Mouse (Mus musculus) intestine, embryonic 14.5 days (tissue): ENCODE measurements around the gene Mn1. TPM values are rescaled to one million over a fixed set of nuclear protein-coding genes. Genes with fewer than 3 reads are reported as not detected.

Experiments
- ATAC-seq: fragments of 200-750 bp; cut with Nextera tagmentation; replicated peaks from 2 replicates; pipeline ENCODE4 v1.8.0; 2017; ENCODE audit warnings: low read depth, moderate number of reproducible peaks, moderate TSS enrichment, moderate library complexity; ENCODE audit not compliant: low FRiP score, low TSS enrichment
- DNase-seq: peaks from one replicate; pipeline ENCODE4 v3.0.0-alpha.2; 2018; ENCODE audit warnings: low spot score
- H3K27ac ChIP-seq: fragments of 300-500 bp; sonication (generic); 2 replicates; pipeline ENCODE4 v1.5.1; 2014; ENCODE audit warnings: low read depth, mild to moderate bottlenecking, control low read depth
- H3K27me3 ChIP-seq: fragments of 300-500 bp; sonication (generic); replicated peaks from 2 replicates; pipeline ENCODE4 v1.6.1; 2014; ENCODE audit warnings: low read length, control low read depth; ENCODE audit not compliant: control insufficient read depth, insufficient read depth
- H3K36me3 ChIP-seq: fragments of 300-500 bp; sonication (generic); 2 replicates; pipeline ENCODE4 v1.6.1; 2014; ENCODE audit warnings: low read length, control low read depth; ENCODE audit not compliant: control insufficient read depth, insufficient read depth
- H3K4me1 ChIP-seq: fragments of 300-500 bp; sonication (generic); replicated peaks from 2 replicates; pipeline ENCODE4 v1.6.1; 2014; ENCODE audit warnings: low read length, control low read depth, mixed read lengths; ENCODE audit not compliant: control insufficient read depth, insufficient read depth
- H3K4me2 ChIP-seq: fragments of 300-500 bp; sonication (generic); 2 replicates; pipeline ENCODE4 v1.6.1; 2014; ENCODE audit warnings: low read length
- H3K4me3 ChIP-seq: fragments of 300-500 bp; sonication (generic); 2 replicates; pipeline ENCODE4 v1.5.1; 2014; ENCODE audit warnings: low read depth, low read length, control low read depth, mixed read lengths
- H3K9ac ChIP-seq: fragments of 300-500 bp; sonication (generic); 2 replicates; pipeline ENCODE4 v1.6.1; 2014; ENCODE audit warnings: mild to moderate bottlenecking, low read length
- H3K9me3 ChIP-seq: fragments of 300-500 bp; sonication (generic); 2 replicates; pipeline ENCODE4 v1.6.1; 2016; ENCODE audit warnings: low read length, control low read depth; ENCODE audit not compliant: control insufficient read depth
- WGBS: fragments of 180-500 bp; shearing (Covaris S2); extraction: QIAGEN DNeasy Blood & Tissue Kit; methylation state at CpG from one replicate; pipeline ENCODE4 v1.1.7; 2014; 5-methylcytosine and 5-hydroxymethylcytosine counted together
- polyA plus RNA-seq: library from polyadenylated mRNA; unstranded; fragments of >200 nt; fragmentation: Nextera tagmentation; extraction: Ambion mirVana; gene quantifications from 2 replicates; pipeline ENCODE4 v1.2.1, GENCODE M21; 2014

The Mn1 gene
- polyA plus RNA-seq, 1 experiment from 2014 or later: 10.9 TPM

- DNase-seq (no peak), ATAC-seq (no peak)
- H3K27me3 ChIP-seq: no peaks in the 10 kb centered on the region; the same call in 1 of the 2 replicates
- WGBS: 80% methylated on average over 6 of the region's 6 CpGs
- H3K27ac ChIP-seq: no peak overlapping the region
- H3K4me1 ChIP-seq: peaks cover 11% of the 10 kb centered on the region; the same call in 1 of the 2 replicates
- no peaks in the 10 kb centered on the region for H3K36me3 ChIP-seq
- H3K4me3 ChIP-seq: no peak overlapping the region
- H3K9me3 ChIP-seq: no peaks in the 10 kb centered on the region
- H3K4me2 ChIP-seq: no peak overlapping the region
- H3K9ac ChIP-seq: no peak overlapping the region
Observed at GRCm38 (mm10) chr5:111402651-111402996, 14.5 kb upstream of the Mn1 start.

- ATAC-seq (no peak), DNase-seq (no peak)
- Histone ChIP-seq H3K9ac (no peak overlapping the region), H3K36me3 (no peaks in the 10 kb centered on the region), H3K27ac (no peak overlapping the region), H3K4me2 (no peak overlapping the region), H3K4me1 (peaks cover 26% of the 10 kb centered on the region), H3K9me3 (no peaks in the 10 kb centered on the region), H3K4me3 (no peak overlapping the region), H3K27me3 (no peaks in the 10 kb centered on the region; the same call in 1 of the 2 replicates)
- whole genome bisulfite sequencing: 76% methylated on average over 6 of the region's 6 CpGs
Observed at GRCm38 (mm10) chr5:111404721-111405120, 12.4 kb upstream of the Mn1 start.

- DNase-seq (peak; percentile 77), ATAC-seq (peak; percentile 69)
- H3K36me3 ChIP-seq: no peaks in the 10 kb centered on the region
- H3K4me1 ChIP-seq: peaks cover 24% of the 10 kb centered on the region
- 3% methylated on average over 14 of the region's 14 CpGs for WGBS
- no peaks in the 10 kb centered on the region for H3K9me3 ChIP-seq
- no peaks in the 10 kb centered on the region for H3K27me3 ChIP-seq
- H3K27ac ChIP-seq: peak overlapping the region; percentile 88
- peak overlapping the region; percentile 41 for H3K4me2 ChIP-seq
- H3K4me3 ChIP-seq: no peak overlapping the region
- H3K9ac ChIP-seq: 0 out of 2 replicates have a peak overlapping the region, but pooled peaks have one; percentile 30
Observed at GRCm38 (mm10) chr5:111408470-111409105, 8.6 kb upstream of the Mn1 start.

- Histone ChIP-seq H3K9me3 (no peaks in the 10 kb centered on the region), H3K27ac (0 out of 2 replicates have a peak overlapping the region, but pooled peaks have one; percentile 88), H3K36me3 (no peaks in the 10 kb centered on the region), H3K9ac (no peak overlapping the region), H3K27me3 (no peaks in the 10 kb centered on the region), H3K4me1 (peaks cover 30% of the 10 kb centered on the region), H3K4me2 (no peak overlapping the region), H3K4me3 (no peak overlapping the region)
- DNase-seq: no peak
- 0 out of 2 replicates have a peak, but pooled peaks have one; percentile 6 for ATAC-seq
- 6% methylated on average over 1 of the region's 1 CpGs for WGBS
Observed at GRCm38 (mm10) chr5:111409412-111410044, 7.6 kb upstream of the Mn1 start.

GRCm38 (mm10) chr5:111410665-111411064 lies 6.5 kb upstream of the Mn1 start:
- Histone ChIP-seq H3K9me3 (no peaks in the 10 kb centered on the region), H3K4me3 (no peak overlapping the region), H3K9ac (no peak overlapping the region), H3K4me2 (no peak overlapping the region), H3K27me3 (no peaks in the 10 kb centered on the region), H3K4me1 (peaks cover 34% of the 10 kb centered on the region), H3K27ac (no peak overlapping the region), H3K36me3 (no peaks in the 10 kb centered on the region)
- no peak for ATAC-seq
- 77% methylated on average over 3 of the region's 3 CpGs for WGBS
- DNase-seq: no peak

- peaks cover 5% of the 10 kb centered on the region for H3K27me3 ChIP-seq
- no peak overlapping the region for H3K27ac ChIP-seq
- H3K36me3 ChIP-seq: no peaks in the 10 kb centered on the region
- DNase-seq: peak; percentile 89
- H3K9ac ChIP-seq: no peak overlapping the region
- H3K4me3 ChIP-seq: no peak overlapping the region
- peaks cover 30% of the 10 kb centered on the region for H3K4me1 ChIP-seq
- H3K4me2 ChIP-seq: no peak overlapping the region; the same call in 1 of the 2 replicates
- no peaks in the 10 kb centered on the region for H3K9me3 ChIP-seq
- no peak for ATAC-seq
- 4% methylated on average over 5 of the region's 5 CpGs for WGBS
Observed at GRCm38 (mm10) chr5:111414192-111414591, 3.0 kb upstream of the Mn1 start.

GRCm38 (mm10) chr5:111414770-111415249 lies 2.4 kb upstream of the Mn1 start:
- no peaks in the 10 kb centered on the region for H3K9me3 ChIP-seq
- DNase-seq (no peak), ATAC-seq (no peak)
- H3K27me3 ChIP-seq: peaks cover 6% of the 10 kb centered on the region
- peak overlapping the region; percentile 86; the same call in 1 of the 2 replicates for H3K4me2 ChIP-seq
- H3K4me1 ChIP-seq: peaks cover 29% of the 10 kb centered on the region
- no peak overlapping the region for H3K4me3 ChIP-seq
- no peak overlapping the region for H3K27ac ChIP-seq
- H3K9ac ChIP-seq: no peak overlapping the region
- 52% methylated on average over 4 of the region's 4 CpGs for WGBS
- 0 out of 2 replicates have a peak, but pooled peaks cover 3% of the 10 kb centered on the region for H3K36me3 ChIP-seq

- DNase-seq (no peak), ATAC-seq (no peak)
- Histone ChIP-seq H3K27ac (no peak overlapping the region), H3K27me3 (peaks cover 10% of the 10 kb centered on the region), H3K4me2 (peak overlapping the region; percentile 86), H3K9me3 (no peaks in the 10 kb centered on the region), H3K4me3 (peak overlapping the region; percentile 74), H3K9ac (peak overlapping the region; percentile 84), H3K36me3 (peaks cover 7% of the 10 kb centered on the region; the same call in 1 of the 2 replicates), H3K4me1 (peaks cover 34% of the 10 kb centered on the region)
- 3% methylated on average over 14 of the region's 14 CpGs for WGBS
Observed at GRCm38 (mm10) chr5:111415575-111415974, 1.6 kb upstream of the Mn1 start.
